Mouse (Mus musculus) cerebellum, postnatal 25 days (tissue): ENCODE data around the gene Kdm2a.
A peak's percentile ranks its signal among the peaks of the same experiment; 100 is the strongest.

Source experiments
- DNase-seq, 2 experiments: peaks; one replicate each; pipeline ENCODE4 v3.0.0; 2021; ENCODE audit warnings: mixed read lengths in 2 of 2

Gene Kdm2a

DNA sequence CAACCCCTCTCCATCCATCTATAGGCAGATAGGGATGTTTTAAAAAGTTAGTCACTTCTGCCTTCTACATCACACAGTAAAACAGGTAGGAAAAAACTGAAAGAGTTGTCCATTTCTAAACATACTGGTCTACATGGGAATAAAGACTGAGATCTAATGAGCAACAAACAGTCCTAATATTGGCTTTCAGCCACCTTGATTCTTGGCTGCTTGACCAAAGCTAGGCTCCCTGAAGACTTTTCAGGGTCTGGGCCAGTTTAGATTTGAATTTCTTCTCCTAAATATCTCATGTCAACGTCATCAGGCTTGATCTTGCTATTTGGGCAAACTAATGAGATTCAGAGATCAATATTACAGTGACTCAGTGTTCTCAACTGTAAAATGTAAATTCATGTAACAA lies 71.2 kb downstream of the Kdm2a start:
- peak; percentile 55 to 76 for DNase-seq

DNA sequence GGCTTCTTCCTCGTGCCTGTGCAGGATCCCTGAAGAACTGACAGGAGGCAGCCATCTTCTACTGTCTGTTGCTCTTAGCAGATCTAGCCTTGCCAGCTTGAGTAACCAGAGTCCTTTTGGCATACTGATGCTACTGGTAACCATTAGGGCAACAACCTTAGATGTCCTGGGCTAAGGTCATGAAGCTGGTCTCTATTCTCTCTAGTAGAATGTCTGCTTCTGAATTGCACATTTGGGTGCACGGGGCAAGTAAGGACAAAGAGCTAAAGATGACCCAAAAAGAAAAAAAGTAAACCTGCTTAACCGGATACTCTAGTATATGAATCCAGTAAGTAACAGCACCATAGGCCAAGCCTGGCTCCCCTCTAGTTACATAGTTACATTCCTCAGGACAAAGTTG lies 72.0 kb downstream of the Kdm2a start:
- no peak for DNase-seq

DNA sequence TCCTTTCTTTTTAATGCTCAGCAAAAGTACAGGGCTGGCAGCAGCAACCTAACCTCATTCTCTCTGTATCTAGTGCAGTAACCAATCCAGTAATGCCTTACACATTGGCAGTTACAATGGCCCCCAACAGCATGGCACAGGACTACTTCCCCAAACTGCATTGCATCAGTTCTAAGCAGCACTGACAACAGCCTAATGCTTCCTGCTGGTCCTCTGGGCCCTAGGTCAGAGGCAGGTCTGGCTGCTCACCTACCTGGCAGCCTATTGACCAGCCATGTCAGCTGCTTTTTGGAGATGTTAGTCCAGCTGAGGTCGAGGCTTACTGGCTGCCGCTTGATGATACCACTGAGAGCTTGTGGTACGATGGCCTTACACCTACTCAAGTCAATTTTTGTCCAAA lies 76.0 kb downstream of the Kdm2a start:
- DNase-seq, result no peak

DNA sequence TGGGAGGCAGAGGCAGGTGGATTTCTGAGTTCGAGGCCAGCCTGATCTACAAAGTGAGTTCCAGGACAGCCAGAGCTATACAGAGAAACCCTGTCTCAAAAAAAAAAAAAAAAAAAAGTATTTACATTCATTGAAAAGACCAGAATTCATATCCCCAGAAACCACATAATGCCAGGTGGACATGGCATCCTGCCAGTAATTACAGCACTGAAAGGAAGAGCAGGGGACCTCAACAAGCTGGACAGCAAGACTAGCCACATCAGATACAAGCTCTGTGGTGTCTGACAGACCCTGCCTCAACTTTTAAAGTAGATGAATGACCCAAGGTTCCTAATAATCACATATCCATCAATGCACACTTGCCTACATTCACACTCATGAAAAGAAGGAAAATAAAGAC lies 76.5 kb downstream of the Kdm2a start:
- peak; percentile 36 to 56 for DNase-seq

DNA sequence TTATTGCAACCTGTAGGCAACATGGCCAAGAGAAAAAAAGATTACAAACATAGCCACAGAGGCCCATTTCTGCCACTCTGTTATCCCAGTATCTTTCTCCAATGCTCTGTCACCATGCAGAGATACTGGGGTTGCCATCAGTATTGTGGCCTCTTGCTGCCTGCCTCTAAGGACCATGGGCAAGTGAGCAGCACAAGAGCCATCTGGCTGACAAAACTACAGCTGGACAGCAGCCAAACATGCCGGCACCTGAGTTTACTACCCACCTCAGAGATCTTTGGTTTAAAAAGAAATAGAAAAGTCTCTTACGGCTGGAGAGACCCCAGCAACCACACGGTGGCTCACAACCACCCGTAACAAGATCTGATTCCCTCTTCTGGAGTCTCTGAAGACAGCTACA lies 78.8 kb downstream of the Kdm2a start:
- DNase-seq, result peak; percentile 65 to 79

DNA sequence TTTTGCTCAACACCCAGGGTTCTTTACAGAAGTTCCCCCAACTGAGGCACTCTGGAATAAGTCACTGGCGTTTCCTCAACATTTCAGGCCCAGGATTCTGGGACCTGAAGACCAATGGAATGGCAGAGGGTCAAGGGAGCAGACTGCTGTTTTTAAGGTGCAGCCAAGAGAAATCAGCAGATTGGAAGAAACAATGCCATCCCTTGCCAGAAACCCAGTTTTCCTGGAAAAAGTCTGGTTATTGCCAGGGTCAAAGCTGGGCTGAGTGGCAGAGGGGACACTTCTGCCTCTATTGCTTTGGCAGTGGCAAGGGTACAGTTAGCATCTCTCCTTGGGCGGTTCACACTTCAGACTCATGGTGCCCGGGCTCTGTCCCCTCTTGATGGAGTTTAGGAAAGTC lies 80.9 kb downstream of the Kdm2a start:
- peak in 1 of 2 experiments; percentile 22 for DNase-seq

DNA sequence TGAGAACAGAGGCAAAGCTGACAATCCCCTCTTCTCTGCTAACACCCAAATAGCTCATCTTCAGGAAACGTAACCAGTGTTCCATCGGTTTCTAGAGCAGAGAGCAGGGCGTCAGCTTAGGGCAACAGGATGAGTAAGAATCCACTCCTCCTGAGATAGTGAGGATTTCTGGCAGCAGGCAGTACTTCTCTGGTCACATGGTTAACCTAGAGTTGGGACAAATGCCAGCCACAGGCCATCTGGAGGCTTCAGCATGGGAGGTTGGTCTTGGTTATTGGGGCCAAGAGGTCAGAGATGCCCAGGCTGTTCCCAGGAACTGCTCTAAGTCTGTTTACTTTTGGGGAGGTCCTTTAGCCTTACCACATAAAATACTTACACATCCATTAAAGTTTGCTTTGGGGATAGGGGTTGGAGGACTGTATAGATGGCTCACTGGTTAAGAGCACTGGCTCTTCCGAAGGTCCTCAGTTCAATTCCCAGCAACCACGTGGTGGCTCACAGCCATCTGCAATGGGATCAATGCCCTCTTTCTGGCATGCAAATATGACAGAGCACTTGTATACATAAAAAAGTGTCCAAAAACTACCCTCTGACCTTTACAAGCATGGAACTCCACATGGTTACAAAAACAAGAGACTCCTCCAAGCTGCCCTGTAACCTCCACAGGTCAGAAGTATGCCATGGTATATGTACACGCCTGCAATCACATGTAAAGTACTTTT lies 82.7 kb downstream of the Kdm2a start:
- DNase-seq, result peak; percentile 87 to 93

DNA sequence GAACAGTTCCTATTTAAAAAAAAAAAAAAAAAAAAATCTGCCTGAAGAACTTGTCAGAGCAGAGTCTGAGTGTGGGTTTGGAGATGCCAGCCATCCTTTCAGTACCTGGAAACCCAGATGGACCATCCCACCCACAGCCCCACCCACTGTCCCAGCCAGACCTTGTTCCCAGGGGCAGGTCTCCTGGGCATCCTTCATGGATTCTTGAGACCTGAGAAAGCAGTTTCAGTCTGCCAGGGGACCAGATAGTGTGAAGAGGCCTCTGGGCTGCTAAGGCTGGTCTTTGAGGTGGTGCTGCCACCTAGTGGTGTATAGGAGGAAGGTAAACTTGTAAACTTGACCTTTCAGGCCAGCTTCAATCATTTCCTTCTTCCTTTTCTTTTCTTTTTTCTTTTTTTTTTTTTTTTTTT lies 88.3 kb downstream of the Kdm2a start:
- peak; percentile 68 to 76 for DNase-seq

DNA sequence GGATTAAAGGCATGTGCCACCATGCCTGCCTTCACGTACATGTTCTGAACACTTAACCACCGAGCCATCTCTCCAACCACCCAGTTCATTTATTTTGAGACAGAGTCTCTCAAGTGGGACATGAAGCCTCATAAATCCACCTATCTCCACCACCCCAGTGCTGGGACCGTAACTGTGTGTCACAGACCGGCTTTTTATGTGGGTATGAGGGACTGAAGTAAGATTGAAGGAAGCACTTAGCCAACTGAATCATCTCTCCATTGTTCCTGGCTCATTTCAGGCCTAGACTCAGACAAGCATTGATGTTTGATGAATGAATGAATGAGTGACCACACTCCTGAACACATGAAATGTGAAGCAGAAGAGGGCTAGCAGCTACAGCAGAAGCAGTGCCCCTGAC lies 88.8 kb downstream of the Kdm2a start:
- no peak for DNase-seq

DNA sequence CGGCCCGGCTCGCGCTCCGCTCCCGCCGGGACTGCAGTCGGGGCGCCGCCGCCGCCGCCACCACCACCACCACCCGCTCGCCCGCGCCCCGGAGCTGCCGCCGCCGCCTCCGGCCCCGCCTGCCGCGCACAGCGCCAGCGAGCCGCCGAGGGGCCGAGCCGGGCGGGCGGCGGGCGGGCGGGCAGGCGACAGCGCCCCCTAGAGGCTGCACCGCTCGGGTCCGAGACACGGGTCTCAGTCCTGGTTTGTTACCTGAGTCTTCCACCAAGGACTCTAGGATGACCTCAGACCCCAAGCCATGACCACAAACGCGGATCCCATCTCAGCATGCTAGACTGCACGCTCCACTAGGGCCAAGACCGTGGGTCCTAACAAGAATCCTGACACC lies 91.9 kb downstream of the Kdm2a start, which contains the start of gene Grk2:
Grk2 (minus strand) TSS at position 33 of the 388 bp plus-strand sequence.
- peak; percentile 93 to 96 for DNase-seq

DNA sequence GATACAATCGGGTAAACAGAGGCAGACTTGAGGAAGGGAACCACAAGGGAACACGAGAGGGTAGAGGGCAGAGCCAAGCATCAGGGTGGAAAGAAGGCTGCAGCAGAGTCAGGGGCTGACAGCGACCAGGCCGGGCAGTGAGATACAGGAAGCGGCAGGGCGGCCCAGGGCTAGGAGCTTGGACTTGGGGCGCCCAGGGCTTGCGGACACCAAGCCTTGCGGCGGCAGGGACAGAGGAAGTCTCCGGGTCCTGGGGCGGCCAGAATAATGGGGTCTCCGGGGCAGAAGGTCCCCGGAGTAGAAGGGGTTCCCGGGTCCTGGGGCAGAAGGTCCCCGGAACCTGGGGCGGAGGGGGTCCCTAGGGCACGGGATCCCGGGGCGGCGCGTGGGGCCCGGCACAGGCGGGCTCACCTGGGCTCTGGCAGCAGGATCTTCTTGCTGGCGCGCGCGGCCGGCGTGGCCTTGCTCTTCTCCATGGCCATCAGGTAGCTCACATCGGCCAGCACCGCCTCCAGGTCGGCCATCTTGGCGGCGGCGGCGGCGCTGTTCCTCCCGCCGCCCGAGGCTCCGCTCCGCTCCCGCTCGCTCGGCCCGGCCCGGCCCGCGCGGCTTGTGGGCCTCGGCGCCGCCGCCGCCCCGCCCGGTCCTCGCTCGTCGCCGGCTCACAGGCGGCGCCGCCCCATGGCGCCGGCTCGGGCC lies 92.4 kb downstream of the Kdm2a start:
- peak; percentile 77 to 78 for DNase-seq

DNA sequence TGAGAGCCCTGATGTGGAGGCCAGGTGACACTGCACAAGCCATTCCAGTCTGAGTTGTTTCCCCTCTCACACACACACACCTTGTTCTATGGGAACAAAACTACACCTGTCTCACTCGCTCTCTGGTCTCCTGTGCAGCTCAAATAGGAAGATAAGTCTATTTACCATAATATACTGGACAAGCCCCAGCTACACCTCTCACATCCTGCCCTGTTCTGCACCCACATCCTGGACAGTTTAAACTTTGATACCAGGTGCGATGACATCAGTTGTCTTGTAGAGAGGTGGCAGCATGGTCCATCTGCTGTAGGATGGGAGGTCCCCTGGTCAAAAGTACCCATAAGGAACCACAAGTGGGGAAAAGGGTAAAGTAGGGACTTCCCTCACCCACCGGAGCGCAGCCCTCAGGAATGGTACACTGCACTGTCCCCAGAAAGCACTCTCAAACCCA lies 93.2 kb downstream of the Kdm2a start:
- DNase-seq, result peak in 1 of 2 experiments; percentile 56

DNA sequence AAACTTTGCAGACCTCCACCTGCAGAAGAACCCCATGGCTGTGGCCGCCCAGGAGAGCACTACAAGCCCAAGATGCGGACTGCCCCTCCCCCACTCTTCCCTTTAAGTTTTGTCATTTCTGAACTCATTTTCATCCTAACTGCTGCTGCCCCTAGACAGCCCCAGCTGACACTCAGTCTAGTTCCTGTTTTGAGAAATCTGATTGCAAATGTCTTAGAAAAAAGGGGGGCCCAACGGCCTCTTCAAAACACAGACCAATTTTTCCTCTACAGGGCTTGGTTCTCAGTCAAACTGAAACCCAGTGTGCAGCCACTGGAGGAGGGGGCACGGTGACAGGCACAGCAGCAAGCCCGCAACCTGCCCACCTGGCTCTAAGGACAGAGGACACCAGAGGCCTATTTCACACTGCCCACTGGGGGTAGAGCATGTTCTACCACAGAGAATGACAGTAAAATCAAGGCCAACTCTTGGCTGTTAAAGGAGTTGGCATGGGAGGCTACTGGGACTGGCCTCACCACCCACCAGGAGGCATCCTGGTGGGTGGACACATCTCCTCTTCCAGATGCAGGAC lies 93.7 kb downstream of the Kdm2a start:
- DNase-seq, result peak; percentile 52 to 63

DNA sequence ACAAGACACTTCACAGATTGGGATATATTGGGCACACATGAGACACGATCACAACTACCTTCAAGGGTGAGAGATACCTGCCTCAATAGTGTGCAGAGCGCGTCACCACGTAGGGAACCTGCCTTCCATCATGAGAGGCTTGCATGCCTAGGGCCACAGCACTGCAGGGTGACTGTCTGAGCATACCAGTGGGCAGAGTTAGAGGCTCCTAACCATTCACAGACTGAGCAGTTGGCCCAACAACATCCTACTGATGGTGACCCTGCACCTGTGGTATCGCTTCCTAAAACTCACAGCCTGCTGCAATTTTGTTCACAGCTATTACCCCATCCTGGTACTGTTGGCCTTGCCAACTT lies 94.5 kb downstream of the Kdm2a start:
- DNase-seq, result peak in 1 of 2 experiments; percentile 53

DNA sequence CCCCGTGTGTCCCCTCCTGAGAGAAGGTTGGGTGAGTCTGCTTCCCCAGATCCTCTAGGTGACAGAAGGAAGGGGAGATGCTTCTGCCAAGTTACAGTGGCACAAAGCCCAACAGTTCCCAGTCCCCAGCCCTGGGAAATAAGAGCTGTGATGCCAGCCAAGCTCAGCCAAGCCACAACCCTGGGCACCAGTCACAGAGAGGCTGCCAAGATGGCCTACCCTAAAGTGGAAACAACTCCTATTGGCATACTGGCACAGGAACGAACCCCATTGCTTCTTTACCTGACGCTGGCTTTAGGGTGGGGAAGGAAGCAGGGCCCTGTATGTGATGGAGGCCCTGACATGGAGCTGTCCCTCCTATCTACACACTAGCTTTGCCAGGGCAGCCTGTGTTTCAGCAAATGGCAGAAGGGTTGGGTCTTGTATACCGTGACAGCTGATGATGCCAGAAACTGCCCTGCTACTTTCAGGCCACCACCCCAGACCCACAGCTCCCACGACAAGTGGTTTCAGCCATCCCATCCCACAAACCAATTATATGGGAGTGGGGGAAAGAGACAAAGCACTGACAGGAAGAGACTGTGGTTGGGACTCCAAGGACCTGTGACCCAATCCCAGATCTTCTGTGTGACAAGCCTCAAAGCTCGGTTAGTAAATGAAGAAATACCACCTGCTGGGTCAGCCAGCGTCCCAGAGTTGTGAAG lies 95.0 kb downstream of the Kdm2a start:
- DNase-seq, result peak; percentile 91 to 95

DNA sequence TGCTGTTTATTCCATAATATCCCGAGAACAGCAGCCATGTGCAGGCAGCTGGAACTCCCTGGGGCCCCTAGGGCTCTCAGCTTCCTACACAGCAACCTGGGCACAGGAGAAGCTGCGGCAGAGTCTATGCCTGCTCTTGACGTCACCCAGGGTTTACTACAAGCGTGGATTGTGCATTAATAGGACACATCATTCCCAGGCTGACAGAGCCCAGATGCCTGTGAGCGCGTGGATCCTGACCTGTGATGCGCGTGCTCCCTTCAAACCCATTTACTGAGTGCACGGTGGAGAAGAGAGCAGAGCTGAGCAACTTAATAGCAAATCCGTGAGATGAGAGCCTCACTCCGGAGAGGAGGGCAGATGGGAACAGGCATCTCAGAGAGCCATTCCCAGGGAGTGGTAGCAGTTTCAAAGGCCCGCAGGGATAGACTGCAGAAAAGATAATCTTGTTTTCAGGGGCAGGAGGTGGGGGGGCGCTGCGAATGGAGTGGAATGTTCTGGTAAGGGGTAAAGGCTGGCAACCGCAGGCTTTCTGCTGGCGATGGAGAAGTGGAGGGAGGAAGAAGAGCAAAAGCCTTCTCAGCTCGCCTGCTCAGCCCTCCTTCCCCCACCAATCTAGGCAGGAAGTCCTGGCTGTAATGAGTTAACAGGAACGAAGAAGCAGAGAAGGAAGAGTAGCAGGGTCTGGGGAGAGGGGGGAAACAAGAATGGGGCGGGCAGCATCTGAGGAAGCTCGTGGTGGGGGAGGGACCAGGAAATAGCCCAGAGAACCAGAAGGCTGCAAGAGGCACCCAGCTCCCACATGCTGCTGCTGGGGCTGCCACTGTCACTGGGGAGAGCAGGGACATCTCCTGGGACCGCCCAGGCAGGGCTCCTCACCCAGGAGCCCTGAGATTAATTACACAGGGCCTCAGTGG lies 96.1 kb downstream of the Kdm2a start:
- peak; percentile 61 to 63 for DNase-seq

DNA sequence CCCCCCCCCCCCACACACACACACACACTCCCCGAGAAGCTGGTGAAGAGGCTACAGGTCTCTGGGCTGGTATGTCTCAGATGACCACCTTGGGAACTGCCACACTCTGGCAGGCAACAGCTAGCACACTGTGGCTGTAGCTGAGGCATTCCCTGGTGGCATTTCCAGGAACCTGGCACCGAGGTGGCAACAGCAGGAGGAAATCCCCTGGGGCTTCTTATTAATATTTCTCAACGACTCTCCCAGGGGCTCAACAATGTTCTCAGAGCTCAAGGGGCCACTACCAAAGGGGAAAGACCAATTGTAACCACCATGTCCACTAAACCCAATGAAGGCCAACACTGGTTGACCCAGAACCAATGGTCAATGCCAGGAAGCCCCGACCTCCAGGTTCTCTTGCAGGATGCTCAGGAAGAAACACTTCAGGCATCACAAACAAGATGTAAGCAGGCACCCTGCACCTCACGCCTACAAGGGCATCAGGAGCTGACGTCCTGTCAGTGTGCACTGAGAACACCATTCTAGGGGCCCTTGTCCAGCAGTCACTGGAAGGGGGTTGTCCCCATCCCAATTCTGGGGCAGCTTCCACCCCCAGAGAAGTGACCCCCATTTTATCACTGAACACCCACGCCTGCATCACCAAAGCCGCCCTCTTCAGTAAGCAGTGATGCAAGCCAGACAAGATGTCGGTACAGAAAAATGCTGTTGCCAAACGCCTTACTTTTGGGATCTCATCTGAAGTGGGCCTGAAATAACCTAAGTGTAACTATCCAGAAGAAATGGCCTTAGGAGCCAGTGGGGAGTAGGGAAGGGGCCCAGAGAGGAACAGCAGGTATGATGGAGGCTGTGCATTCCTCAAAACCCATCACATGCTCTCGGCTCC lies 97.0 kb downstream of the Kdm2a start:
- no peak for DNase-seq

DNA sequence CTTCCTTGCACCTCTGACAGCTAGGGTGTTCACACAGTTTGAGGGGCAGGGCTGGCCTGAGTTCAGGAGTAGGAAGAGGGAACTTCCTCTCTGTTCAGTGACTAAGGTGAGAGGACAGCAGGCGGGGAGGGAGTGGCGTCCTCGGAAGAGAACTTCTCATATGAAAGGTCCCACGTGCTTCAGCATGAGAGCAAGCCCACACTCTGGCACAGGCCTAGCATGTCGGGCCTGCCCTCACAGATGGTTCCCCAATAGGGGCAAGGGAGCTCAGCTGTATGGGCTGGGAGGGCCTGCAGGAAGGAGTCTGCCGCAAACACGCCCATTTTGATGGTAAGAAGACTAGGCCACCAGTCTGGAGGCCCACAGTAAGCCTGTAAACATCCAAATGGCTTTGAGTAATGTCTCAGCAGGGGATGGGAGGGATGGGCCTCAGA lies 97.8 kb downstream of the Kdm2a start:
- peak; percentile 52 to 60 for DNase-seq

DNA sequence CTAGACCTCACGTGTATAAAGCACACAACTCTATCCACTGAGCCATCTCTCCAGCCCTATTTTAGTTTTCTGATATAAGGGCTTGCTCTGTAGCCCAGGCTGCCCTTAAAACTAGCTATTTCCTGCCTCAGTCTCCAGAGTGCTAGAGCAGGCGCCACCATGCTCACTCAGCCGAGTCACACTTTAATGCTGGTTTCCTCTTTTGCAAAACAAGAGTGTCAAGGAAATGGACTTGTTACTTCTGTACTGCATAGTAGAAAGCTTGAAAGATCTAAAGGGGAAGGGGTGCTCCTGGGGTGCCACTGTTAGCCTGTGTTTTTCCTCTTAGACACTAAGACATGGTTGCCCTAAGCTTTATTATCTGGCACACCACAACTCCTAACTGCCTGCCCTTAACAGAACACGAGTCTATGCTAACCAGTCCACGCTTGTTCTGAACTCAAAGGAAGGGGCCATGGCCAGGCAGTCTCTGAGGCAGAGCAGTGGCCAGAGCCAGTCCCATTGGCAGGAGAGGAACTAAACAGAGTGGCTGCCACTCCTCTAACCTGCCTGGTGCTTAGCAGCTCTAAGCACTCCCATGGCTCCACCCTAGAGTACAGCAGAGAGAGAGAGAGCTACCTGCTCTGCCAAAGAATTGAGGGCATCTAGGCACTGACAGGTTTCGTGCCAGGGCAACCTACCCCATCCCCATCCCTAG lies 98.4 kb downstream of the Kdm2a start:
- DNase-seq, result peak in 1 of 2 experiments; percentile 42

DNA sequence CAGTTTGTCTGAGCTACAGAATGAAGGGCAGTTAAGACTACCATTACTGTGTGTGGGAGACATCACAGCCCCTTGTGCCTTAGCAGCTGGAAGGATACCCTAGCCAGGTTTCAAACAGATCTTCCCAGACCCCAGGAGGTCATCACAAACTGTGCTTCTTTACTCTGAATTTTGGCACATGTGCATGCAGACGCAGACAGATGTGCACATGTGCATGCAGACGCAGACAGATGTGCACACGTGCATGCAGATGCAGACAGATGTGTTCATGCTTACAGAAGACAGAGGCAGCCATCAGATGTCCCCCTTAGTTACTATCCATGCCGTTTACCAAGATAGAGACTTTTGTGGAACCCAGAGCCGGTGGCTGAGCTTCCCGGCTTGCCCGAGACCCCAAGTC lies 99.0 kb downstream of the Kdm2a start:
- no peak for DNase-seq
